Mouse (Mus musculus) thymus, postnatal 0 days (tissue): Measurements from ENCODE around the gene Prcd. TPM values are rescaled to one million over a fixed set of nuclear protein-coding genes. Genes with fewer than 3 reads are reported as not detected.

Experiments used
- DNase-seq: peaks from one replicate; pipeline ENCODE4 v3.0.0-alpha.2; 2015; ENCODE audit warnings: low spot score
- polyA plus RNA-seq: library from polyadenylated mRNA; unstranded; fragments of >200 nt; fragmentation: Nextera tagmentation; extraction: Ambion mirVana; gene quantifications from 2 replicates; pipeline ENCODE4 v1.2.1, GENCODE M21; 2015

The Prcd gene
- polyA plus RNA-seq, 1 experiment from 2014 or later, result 0.27 TPM

DNA sequence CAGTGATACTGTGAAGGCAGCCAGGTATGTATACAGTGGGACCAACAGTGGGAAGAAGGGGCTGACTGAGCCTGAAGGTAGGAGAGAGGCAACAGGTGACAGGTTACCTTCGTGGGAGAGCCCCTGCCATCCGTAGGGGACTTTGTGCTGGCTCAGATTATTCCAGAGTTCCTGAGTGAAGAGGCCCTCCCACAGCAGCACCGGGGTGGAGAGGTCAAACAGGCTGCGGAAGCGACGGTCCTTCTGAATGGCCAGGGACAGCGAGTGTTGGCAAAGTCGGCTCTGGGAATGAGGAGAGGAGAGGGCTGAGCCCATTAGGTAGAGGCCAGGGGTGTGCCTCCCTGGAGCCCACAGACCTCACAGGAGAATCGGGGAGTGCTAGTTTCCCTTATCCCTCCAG, 32.4 kb downstream of the Prcd start:
- no peak for DNase-seq

DNA sequence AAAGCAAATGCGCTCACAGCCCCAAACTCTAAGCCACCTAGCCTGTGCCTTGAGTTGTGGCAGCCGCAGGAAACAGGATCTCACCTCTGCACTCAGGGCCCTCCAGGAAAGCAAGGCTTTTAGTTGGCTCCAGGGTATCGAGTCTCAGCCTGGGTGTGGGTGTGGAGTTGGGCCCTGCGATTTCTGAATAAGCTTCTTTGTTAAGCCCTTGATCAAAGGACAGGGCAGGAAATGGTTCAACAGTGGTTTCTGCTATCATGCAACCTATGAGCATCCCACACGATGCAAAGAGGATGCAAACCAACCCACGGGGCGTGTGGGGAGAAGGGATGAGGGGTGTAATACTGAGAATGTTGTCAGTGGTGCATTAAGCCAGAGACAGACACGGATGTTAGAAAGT, 34.6 kb downstream of the Prcd start:
- DNase-seq, result peak; percentile 37

- DNase-seq, result no peak
Observed at GRCm38 (mm10) chr11:116689622-116690021, 36.3 kb downstream of the Prcd start.

- no peak for DNase-seq
Observed at GRCm38 (mm10) chr11:116690701-116691575, 37.6 kb downstream of the Prcd start.

DNA sequence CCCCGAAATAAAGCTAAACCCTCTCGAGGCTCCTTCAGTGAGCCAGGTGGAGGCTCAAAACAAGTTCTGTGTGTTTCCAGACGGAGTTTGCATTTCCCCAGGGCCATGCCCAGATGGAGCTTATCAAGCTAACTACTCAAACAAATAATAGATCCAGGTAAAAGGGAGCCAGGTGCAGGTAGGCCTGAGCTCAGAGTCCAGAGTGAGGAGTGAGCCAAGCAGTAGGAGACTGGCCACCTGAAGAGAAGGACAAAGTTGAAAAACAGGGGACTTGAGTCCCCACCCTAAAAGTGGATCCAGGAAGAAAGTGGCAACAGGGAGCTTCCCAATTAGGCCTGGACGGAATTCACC, 40.5 kb downstream of the Prcd start:
- DNase-seq, result no peak

- DNase-seq, result no peak
Observed at GRCm38 (mm10) chr11:116694250-116695193, 41.2 kb downstream of the Prcd start.

GRCm38 (mm10) chr11:116695194-116695880, 42.0 kb downstream of the Prcd start:
- no peak for DNase-seq

DNA sequence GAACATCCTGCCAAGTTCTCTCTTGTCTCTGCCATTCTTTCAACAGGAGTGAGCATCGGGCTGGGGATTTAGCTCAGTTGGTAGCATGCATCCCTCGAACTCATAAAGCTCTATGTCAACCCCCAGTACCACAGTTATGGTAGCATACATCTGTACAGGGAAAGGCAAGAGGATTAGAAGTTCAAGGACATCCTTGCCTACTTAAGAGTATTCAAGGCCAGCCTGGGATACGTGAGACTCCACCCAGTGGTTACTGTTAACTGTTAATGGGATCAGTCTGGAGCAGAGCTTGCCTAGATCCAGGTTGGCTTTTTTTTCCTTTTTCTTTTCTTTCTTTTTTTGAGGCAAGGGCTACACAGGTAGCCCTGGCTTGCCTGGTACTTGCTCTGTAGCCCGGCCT, 43.1 kb downstream of the Prcd start:
- DNase-seq, result no peak

DNA sequence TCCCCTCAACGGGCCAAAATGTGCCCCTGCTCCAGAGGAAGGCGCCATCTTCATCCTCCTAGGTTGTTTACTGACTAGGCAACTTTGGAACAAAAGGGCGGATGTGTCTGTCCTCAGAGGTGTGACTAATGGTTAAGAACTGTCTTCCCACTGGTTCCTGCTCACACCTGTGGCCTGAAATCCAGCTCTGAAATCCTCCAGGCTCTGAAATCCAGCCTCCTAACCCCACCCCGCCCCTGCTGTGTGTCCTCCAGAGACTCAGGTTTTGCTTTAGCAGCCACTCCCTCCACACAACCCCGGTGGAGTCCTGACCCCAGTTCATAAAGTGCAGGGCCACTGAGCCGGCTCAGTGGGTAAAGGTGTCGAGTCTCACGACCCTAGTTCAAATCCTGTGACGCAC, 44.2 kb downstream of the Prcd start:
- DNase-seq, result no peak

DNA sequence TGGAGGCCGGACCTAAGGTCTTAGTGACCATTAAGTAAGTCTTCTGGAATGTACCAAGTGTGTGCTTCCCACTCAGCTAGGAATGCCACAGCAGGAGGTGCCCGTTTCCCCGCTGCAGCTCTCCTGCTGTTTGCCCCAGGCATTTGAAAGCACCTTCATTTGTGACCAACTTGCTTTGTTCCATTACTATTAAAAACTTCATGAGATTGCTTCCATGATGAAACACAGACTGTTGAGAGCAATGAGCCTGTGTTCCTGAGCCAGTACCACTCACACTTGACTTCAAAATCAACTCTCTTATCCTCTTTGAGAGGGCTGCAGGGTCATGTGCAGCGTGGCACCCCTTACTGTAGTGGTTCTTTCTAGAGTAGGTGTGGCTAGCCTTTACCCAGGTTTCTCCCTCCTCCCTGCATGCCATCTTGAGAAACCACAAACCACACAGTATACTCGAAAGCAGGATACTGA, 48.1 kb downstream of the Prcd start:
- peak; percentile 16 for DNase-seq

- DNase-seq, result no peak
Observed at GRCm38 (mm10) chr11:116704336-116705035, 51.2 kb downstream of the Prcd start.

DNA sequence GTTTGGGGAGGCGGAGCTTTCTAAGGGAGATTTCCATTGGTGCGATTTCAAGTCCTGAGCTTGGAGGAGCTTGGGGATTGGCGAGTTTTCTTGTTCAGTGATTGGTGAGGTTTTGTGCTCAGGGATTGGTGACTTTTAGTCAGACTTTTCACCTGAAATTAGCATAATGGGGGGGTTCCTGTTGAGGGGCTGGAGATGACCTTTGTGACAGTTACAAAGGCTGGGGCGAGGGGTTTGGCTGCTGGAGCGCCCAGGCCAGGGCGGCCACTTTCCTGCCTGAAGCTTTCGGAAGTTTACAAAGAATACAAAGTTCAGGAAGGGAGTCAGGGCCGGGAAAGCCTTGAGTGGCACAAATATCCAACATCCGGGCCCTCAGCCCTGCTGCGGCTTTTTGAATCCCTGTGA, 51.9 kb downstream of the Prcd start:
- DNase-seq, result no peak

GRCm38 (mm10) chr11:116706363-116706762, 53.0 kb downstream of the Prcd start:
- no peak for DNase-seq

DNA sequence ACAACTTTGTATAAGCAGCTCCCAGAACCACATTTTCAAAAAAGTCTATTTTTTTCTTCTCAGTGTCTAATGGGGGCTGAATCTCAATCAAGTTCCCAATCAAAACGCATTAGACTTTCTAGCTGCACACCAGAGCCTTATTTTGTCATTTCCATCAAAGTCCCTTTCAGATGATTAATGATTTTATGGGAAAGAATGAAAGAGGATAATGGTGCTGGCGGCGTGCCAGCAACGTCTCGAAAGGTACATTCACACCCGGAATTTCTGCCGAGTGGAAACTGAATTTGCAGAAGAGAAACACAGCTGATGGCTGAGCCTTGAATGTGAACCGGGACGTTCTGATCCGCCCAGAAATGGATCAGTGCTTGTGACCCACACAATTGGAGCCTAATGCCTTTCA, 56.8 kb downstream of the Prcd start:
- DNase-seq, result no peak

GRCm38 (mm10) chr11:116710793-116711192, 57.5 kb downstream of the Prcd start:
- no peak for DNase-seq

GRCm38 (mm10) chr11:116714052-116714451, 60.7 kb downstream of the Prcd start:
- DNase-seq, result no peak

Other genes with a start within 250 kb of the Prcd start
- gene Rnf157, start 240.5 kb upstream of the Prcd start, polyA plus RNA-seq, result 52.3 and 56.7 TPM in 2 replicates
- 81.9 and 82.9 TPM in 2 replicates for gene Ubald2, start 219.4 kb upstream of the Prcd start, polyA plus RNA-seq
- 0.05 and 0.35 TPM in 2 replicates for gene Qrich2, start 187.3 kb upstream of the Prcd start, polyA plus RNA-seq
- 90.9 and 96.6 TPM in 2 replicates for gene Prpsap1, start 159.3 kb upstream of the Prcd start, polyA plus RNA-seq
- 13.7 and 14.8 TPM in 2 replicates for gene Sphk1, start 122.6 kb upstream of the Prcd start, polyA plus RNA-seq
- 6.4 and 6.8 TPM in 2 replicates for gene Ube2o, start 72.1 kb upstream of the Prcd start, polyA plus RNA-seq
- not detected in 2 replicates for gene Aanat, start 67.1 kb upstream of the Prcd start, polyA plus RNA-seq
- gene Rhbdf2, start 26.5 kb upstream of the Prcd start, polyA plus RNA-seq, result 8.8 and 11.2 TPM in 2 replicates
- gene Cygb, start 779 bp downstream of the Prcd start, polyA plus RNA-seq, result 7.9 and 8.1 TPM in 2 replicates
- gene St6galnac1, start 122.0 kb downstream of the Prcd start, polyA plus RNA-seq, result not detected in 2 replicates
- 4.8 and 5.0 TPM in 2 replicates for gene Mxra7, start 174.5 kb downstream of the Prcd start, polyA plus RNA-seq
- gene Mettl23, start 189.7 kb downstream of the Prcd start, polyA plus RNA-seq, result 139 and 143 TPM in 2 replicates
- gene Jmjd6, start 189.9 kb downstream of the Prcd start, polyA plus RNA-seq, result 58.6 and 62.2 TPM in 2 replicates
- 32.6 and 35.3 TPM in 2 replicates for gene Mfsd11, start 198.9 kb downstream of the Prcd start, polyA plus RNA-seq
- 853 and 857 TPM in 2 replicates for gene Srsf2, start 199.6 kb downstream of the Prcd start, polyA plus RNA-seq